Mouse (Mus musculus) right cerebral cortex, adult 2 months (tissue): Measurements from ENCODE around the gene Cpn1.

ENCODE experiments used
- DNase-seq, 2 experiments: peaks; one replicate each; pipeline ENCODE4 v3.0.0; 2021 to 2022; ENCODE audit warnings: low spot score in 2 of 2

The Cpn1 gene

DNA sequence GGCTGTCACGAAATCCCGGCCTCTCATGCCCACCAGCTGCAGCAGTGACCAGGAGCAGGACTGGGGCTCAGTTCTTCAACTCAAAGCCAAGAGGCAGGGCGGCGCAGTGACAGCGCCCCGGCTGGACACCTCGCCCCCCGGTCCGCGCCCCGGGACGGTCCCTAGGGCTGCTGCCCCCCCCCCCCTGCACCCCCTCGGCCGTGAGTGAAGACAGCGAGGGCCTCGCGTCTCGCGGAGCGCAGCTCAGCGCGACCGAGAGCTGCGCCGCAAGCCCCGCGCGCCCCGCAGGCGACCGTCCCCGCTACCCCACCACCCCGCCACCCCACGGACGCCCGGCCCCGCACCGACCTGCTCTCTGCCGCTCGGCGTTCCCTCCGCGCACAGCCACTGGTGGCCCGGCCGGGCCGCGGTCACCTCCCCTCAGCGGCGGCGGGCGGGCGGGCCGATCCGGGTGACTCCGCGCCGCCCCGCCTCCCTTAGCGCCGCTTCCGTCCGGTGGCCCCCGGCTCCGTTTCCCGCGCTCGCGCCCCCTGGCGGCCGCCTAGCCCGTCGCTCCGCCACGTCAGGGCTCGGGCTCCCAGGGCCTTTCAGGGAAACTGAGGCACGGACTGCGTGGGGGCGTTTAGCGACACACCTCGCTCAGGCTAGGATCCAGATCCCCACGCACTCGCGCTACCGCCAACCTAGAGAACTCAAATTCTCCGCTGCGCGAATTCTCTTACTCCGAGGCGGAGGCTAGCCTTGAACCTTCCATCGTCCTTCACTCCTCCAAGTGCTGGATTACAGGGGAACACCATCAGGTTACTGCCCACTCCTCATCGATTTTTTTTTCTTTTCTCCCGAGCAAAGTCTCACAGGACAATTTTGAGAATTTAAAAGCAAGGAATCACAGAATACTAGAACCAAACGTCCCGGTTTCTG, 46.3 kb downstream of the Cpn1 start, which contains the start of gene Dnmbp:
Gene Dnmbp (minus strand): TSS at position 423 of the 921 bp plus-strand sequence.
- peak; percentile 63 to 78 for DNase-seq

DNA sequence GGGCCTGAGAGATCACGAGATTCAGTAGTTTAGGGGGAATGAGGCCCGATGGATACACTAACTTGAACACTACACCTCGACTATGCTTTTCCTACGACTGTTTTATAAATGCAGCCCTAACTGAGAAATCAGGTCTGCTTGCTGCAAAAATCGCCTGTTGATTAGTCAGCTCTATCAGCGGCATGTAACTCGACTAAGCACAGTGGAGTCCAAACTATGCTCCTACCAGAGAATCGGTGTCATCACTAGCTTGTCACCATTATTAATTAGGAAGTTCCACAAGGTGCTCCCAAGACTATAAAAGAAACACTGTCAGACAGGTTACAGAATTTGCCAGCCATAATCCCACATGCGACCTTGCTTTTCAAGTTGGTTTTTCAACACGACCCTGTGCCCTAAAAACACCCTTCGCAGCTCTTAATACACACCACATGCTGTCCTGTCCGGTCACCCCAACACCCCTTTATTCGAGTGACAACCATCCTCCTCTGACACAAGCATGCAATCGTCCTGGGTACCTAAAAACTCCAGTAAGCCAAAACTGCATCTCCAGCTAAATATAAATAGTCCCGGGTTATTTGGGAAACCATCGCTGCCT, 47.1 kb downstream of the Cpn1 start:
- peak in 1 of 2 experiments; percentile 12 for DNase-seq

- DNase-seq = no peak
These were observed 48.0 kb downstream of the Cpn1 start for GRCm38 (mm10) chr19:43938355-43938754.

GRCm38 (mm10) chr19:43930926-43931325, 55.4 kb downstream of the Cpn1 start:
- no peak for DNase-seq

GRCm38 (mm10) chr19:43930366-43930765, 56.0 kb downstream of the Cpn1 start:
- DNase-seq = no peak

DNA sequence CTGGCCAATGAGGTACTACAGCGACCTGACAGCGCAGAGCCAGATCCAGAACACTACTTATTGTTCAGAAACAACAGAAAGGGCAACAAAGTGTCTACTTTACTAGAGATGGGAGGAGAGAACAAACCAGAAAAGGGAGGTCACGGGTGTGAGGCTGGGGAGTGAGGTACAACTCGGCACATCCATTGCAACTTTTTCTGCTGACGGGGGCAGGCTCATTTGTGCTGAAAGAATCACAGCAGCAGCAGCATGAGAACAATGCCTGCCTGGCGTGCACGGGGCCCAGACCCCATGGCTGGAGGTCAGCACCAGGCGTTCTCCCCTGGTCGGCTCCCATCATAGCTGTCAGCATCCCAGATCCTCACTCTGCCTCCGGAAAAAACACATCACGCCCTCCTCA, 56.5 kb downstream of the Cpn1 start:
- no peak for DNase-seq

DNA sequence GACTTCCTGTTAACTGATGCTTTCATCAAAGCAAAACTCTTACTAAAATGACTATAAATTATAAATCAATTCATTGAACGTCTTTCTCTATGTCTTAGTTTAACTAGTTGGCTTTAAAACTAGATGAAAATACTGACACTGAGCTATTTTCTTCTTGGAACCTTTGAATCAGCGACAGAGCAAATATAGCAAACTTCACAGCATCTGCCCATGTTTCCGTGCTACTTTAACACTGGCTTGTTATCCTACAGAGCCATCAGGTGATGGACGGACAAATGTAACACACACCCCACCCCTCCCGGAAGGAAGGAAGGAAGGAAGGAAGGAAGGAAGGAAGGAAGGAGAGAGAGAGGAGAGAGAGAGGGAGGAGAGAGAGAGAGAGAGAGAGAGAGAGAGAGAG, 58.4 kb downstream of the Cpn1 start:
- DNase-seq = peak in 1 of 2 experiments; percentile 23

- peak; percentile 47 to 58 for DNase-seq
These were observed 59.3 kb downstream of the Cpn1 start for GRCm38 (mm10) chr19:43927057-43927456.

- no peak for DNase-seq
These were observed 60.0 kb downstream of the Cpn1 start for GRCm38 (mm10) chr19:43926141-43926987.

- DNase-seq = no peak
These were observed 62.0 kb downstream of the Cpn1 start for GRCm38 (mm10) chr19:43924361-43924760.

GRCm38 (mm10) chr19:43922963-43923362, 63.4 kb downstream of the Cpn1 start:
- no peak for DNase-seq

DNA sequence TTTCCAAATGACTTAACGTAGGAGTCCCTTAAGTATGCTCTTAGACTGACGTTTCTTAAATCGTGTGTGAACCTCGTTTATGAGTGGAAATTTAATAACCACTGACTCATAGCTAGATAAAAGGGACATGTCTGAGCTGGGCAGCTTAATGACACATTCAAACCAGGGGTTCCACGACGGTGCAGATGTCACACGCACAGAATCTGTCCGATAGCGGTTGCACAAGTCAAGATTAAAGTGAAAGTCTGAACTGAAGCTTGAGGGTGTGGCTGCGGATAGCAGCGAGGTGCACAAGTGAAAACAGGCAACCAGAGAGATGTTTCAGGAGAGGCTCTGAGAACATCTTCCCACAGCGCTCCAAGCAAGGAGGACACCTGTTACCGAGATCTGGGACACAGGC, 64.9 kb downstream of the Cpn1 start:
- DNase-seq = no peak

- no peak for DNase-seq
These were observed 65.7 kb downstream of the Cpn1 start for GRCm38 (mm10) chr19:43920453-43921300.

- DNase-seq = no peak
These were observed 66.5 kb downstream of the Cpn1 start for GRCm38 (mm10) chr19:43919841-43920240.

DNA sequence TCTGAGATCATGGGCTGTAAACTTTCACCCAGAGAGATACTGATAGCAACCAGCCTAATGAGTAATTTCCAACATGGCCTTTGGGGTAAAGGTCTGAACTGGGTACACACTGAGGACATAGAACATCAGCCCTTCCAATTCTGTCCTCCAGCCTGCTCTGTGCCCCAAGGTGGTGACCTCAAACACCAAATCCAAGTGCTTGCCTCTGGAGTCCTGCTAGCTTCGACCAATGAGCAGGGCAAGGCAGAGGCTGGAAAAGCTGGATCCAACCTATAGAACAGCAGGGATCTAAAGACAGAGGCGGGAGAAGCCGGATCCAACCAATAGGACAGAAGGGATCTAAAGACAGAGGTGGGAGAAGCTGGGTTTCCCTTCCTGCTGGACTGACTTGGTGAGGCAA, 67.5 kb downstream of the Cpn1 start:
- no peak for DNase-seq

GRCm38 (mm10) chr19:43917763-43918162, 68.6 kb downstream of the Cpn1 start:
- no peak for DNase-seq

DNA sequence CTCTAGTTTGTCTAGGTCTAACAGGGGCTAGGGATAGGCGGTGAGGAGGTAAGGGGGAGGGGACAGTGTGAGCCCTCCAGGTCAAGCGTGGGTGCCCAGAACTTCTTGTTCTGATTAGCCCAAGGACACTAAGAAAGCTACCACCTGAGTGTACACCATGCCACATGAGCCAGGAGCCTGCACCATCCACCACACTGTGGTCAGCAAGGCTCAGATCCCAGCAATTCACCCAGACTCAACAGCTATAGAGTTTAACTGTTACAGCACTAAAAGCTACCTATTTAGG, 69.0 kb downstream of the Cpn1 start:
- DNase-seq = no peak

DNA sequence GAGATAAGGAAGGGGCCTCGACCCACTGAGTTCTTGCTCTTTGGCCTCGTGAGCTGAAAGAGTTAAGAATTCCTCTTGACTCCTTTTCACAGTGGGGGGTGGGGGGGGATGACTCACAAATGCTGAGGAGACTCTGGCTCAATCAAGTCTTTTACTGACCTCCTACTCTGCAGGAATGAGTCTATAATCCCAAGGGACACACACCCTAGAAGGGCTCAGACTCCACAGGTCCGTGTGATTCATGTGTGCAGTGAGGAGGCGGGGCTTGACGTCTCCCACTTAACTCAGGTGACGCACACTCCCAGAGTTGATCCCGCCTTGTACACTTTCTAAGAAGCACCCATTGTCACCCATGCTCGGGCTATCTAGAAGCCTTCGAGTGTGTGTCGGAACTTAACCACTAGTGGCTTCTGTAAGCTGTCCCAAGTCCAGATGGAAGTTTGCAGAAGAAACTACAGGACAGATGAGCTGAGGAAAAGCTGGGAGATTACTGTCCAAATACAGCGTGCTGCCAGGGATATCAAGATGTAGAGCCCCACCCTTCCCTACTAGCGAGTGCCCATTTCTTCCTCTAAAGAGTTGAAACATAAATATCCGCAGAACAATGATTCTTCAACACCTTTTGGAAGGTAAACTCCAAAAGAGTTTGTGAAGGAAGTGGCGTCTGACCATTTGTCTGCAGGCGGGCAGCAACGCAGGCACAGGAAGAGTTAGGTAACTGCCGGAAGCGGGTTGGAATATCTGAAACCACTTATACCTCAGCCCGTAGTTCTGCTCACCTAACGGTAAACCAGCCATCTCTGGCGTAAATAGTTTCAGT, 69.6 kb downstream of the Cpn1 start:
- no peak for DNase-seq

DNA sequence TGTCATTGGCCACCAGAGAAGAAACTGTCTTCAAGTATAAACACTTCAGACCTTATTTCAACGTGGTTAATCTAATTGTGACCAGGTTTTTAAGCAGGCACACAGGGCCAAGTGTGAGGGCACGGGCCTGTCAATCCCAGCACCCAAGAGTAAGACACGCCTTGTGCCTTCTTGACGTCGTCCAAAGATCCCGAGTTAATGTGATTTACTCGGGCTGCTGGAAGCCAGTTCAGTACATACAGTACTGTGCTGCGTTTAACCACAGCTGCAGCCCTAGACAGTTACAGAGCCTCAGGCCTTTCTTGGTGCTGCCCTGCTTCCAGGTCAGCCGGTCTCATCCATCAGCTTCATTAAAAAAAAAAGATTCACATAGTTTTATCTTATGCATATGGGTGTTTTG, 70.9 kb downstream of the Cpn1 start:
- no peak for DNase-seq

DNA sequence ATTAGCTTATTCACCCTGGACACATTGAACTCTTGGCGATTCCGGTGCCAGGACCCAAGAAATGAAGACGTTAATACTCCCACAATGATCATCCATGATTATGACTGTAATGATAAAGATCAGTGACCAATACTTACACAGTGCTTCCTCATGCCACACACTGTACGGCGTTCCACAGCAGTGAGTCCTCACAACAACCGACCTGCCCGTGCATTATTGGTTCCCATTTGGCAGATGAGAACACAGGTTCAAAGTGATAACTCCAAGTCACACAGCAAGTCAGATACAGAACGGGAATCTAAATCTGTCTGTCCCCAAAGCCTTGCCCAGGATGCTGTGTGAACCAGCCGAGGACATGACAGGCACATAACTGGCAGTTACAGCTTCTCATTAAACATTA, 71.4 kb downstream of the Cpn1 start:
- no peak for DNase-seq
